Mouse (Mus musculus) thymus, adult 2 months (tissue): ENCODE measurements around the gene Olfr811.

Source experiments
- CTCF ChIP-seq: fragments of 200-500 bp; IDR thresholded peaks from 2 replicates; pipeline ENCODE4 v1.5.1; 2012; ENCODE audit warnings: mild to moderate bottlenecking, control low read depth, low read length, moderate library complexity, borderline replicate concordance; ENCODE audit not compliant: control insufficient read depth, poor library complexity, insufficient read depth; ENCODE audit errors: extremely low read depth
- POLR2A ChIP-seq: fragments of 200-500 bp; IDR thresholded peaks from 2 replicates; pipeline ENCODE4 v1.6.1; 2012; ENCODE audit warnings: mild to moderate bottlenecking, low read length, control low read depth, moderate library complexity; ENCODE audit not compliant: control insufficient read depth, poor library complexity, insufficient read depth; ENCODE audit errors: extremely low read depth

GRCm38 (mm10) chr10:129847343-129847742, 43.1 kb upstream of the Olfr811 start:
- TF ChIP-seq POLR2A (no peak), CTCF (no peak)
